Mouse (Mus musculus) lung, postnatal 0 days (tissue): ENCODE measurements around the gene Hscb.

Source experiments
- CTCF ChIP-seq: IDR thresholded peaks from 2 replicates; pipeline ENCODE4 v1.5.1; 2016; ENCODE audit warnings: antibody characterized with exemption, mild to moderate bottlenecking
- EP300 ChIP-seq: IDR thresholded peaks from 2 replicates; pipeline ENCODE4 v1.6.1; 2016; ENCODE audit warnings: antibody characterized with exemption, mild to moderate bottlenecking, control low read depth

GRCm38 (mm10) chr5:110859013-110859650 lies 19.6 kb upstream of the Hscb start:
- TF ChIP-seq CTCF (no peak), EP300 (peak; percentile 35; the same call in 1 of the 2 replicates)
